Mouse (Mus musculus) lung, postnatal 25 days (tissue): Measurements from ENCODE around the gene Dctpp1.

ENCODE experiments used
- DNase-seq: peaks from one replicate; pipeline ENCODE4 v3.0.0; 2022; ENCODE audit warnings: low spot score

The Dctpp1 gene

DNA sequence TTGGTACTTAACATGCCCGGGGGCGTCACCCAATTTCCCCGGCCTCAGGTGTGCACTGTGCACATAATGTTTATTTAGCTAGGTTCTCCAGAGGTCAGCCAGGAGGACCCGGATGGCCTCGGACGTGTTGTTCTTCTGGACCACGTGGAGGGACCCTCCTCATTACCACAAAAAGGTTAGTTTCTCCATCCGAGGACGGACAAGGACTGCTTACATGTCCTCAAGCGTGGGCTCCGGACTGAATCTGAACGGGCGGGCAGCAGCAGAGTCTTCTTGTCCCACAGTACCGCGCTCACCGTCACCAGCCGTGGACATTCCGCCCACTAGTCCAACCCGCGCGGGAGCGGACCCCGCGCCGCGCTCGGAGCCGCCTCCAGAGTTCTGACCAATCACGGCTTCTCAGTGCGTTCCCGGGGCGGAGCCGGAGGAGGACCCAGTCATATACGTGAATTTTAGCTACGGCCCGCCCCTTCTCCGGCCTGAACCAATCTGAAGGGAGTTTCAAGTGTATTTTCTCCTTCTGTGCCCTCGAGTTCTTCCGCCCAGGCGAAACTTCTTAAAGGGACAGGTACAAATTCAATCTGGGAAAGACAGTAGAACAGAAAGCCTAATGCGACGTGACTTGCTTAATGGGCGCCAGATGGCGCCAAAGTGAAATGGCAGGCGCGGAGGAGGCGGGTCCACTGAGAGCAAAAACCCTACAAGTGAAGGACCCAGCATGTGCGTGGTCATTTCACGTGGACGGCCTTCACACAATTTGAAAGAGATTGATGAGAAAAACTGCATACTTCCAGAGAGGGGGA is at the start of gene Dctpp1:
Gene Dctpp1, minus strand, starts transcription at position 401 of the 803 bp plus-strand sequence.
- DNase-seq = peak; percentile 99

DNA sequence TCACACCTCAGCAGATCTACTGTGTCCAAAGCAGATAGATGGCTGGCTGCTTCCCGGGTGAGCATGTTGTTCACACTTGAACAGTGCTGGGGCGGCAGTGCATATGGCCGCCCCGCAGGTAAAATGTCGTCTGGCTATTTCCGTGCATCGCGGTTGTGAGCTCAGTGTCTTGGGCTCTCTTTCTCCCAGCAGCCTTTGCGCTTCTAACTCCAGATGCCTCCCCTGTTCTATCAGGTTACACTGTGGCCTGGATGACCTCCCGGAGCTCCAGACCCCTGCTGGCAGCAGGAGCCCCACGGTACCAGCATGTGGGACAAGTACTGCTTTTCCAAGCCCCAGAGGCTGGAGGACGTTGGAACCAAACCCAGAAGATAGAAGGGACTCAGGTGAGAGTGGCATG is 49.4 kb upstream of the Dctpp1 start:
- no peak for DNase-seq

- peak; percentile 67 for DNase-seq
Measured at GRCm38 (mm10) chr7:127308887-127309286, 48.4 kb upstream of the Dctpp1 start.

DNA sequence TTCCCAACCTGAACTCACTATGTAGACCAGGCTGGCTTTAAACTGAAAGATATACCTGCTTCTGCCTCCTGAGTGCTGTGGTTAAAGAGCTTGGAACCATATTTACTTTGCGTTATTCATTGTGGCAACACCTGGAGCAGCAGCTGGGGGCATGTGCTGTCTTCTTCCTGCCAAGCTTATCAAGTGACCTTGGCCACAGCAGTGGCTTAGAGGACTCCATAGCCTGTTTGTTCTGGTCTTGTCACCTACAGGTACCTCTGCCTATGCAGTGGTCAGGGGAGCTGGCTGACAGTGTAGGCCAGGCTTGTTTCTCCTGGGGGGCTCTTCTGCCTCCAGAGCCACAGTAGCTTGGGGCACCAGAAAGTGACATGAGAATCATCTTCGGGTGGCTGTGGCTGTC is 47.9 kb upstream of the Dctpp1 start:
- no peak for DNase-seq

GRCm38 (mm10) chr7:127297586-127298193 is 37.2 kb upstream of the Dctpp1 start:
- DNase-seq = no peak

GRCm38 (mm10) chr7:127296786-127297555 is 36.5 kb upstream of the Dctpp1 start:
- no peak for DNase-seq

GRCm38 (mm10) chr7:127296098-127296497 is 35.6 kb upstream of the Dctpp1 start, which contains the start of gene Itgal:
Itgal (plus strand) TSS chr7:127296260.
- peak; percentile 53 for DNase-seq

- no peak for DNase-seq
Measured at GRCm38 (mm10) chr7:127290142-127290541, 29.6 kb upstream of the Dctpp1 start.

- no peak for DNase-seq
Measured at GRCm38 (mm10) chr7:127289306-127289705, 28.8 kb upstream of the Dctpp1 start.

DNA sequence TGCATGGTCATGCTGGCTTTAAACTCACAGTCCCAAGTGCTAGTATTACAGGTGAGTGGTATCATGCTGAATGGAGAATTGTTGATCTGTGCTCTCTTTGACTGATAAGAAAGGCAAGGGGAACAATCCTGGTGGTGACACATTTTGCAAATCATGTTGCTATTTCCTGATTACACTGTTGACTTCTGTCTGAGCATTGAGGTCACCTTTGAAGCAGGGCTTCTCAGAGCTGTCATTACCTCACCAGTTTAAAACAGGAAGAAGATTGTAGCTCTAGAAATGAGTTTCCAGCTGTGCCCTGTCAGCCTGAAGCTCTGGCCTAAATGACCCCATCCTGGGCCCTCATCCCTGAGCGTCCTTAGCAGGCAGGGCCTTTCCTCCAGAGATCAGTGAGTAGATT is 27.4 kb upstream of the Dctpp1 start:
- peak; percentile 26 for DNase-seq

- no peak for DNase-seq
Measured at GRCm38 (mm10) chr7:127285154-127285553, 24.6 kb upstream of the Dctpp1 start.

DNA sequence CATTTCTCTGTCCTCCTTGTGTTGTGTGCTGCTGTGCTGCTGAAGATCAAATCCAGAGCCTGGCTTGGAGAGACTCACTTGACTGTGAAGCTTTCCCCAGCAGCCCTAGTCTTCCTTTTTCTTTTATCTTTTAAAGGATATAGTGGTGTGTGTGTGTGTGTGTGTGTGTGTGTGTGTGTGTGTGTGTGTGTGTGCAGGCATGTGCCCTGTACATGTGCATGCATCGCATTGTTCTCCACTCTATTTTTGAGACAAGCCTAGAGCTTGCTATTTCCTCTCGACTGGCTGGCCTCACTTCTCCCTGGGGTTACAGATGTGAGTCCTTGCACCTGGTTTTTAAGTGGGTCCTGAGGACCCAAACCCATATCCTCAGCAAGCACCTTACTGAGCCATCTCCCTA is 21.7 kb upstream of the Dctpp1 start:
- DNase-seq = no peak

GRCm38 (mm10) chr7:127281114-127281513 is 20.6 kb upstream of the Dctpp1 start:
- no peak for DNase-seq

DNA sequence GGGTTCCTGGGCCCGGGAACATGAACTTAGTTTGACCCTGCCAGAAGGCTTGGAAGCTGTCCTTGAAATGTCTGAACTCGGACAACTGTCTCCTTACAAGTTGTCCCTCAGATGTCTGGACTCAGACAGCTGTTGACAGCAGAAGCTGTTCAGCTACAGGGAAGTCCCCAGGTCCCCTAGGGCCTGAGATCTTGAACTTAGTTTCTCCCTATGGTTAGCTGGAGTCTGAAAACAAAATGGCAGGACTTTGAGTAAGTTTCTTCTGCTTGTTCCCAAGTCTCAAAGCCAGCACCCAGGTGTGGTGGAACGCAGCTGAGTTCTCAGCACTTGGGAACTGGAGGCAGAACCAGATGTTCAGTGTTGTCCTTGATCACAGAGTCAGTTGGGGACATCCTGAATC is 19.6 kb upstream of the Dctpp1 start:
- DNase-seq = no peak

GRCm38 (mm10) chr7:127278311-127278710 is 17.8 kb upstream of the Dctpp1 start:
- peak; percentile 61 for DNase-seq

GRCm38 (mm10) chr7:127276519-127276961 is 16.0 kb upstream of the Dctpp1 start:
- no peak for DNase-seq

GRCm38 (mm10) chr7:127273925-127274789 is 13.6 kb upstream of the Dctpp1 start, which contains the start of gene Sephs2:
Sephs2 (minus strand) TSS chr7:127274055.
- DNase-seq = peak; percentile 96

- no peak for DNase-seq
Measured at GRCm38 (mm10) chr7:127273118-127273923, 12.8 kb upstream of the Dctpp1 start.

- DNase-seq = no peak
Measured at GRCm38 (mm10) chr7:127272566-127272965, 12.1 kb upstream of the Dctpp1 start.

DNA sequence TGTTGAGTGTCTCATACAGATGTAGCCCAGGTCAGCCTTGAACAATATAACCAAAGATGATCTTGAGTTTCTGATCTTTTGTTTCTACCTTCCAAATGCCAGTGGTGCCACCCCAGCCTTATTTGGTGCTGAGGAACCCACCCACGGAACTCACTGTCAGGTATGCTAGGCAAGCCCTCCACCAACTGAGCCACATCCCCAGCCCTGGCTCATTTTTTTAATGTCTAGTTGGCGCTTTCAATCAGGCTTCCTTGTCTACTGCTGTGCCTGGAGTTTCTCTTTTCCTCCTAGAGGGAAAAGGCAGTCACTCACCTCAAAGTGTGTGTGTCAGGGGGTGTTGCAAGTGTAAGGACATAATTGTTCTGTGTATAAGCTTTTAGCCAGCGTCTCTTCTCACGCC is 10.6 kb upstream of the Dctpp1 start:
- DNase-seq = no peak

GRCm38 (mm10) chr7:127270666-127271065 is 10.2 kb upstream of the Dctpp1 start:
- no peak for DNase-seq
